Mouse (Mus musculus) T-cell, adult 2 months (primary cell): ENCODE measurements around the gene Mtf2.
"Not testable (repeated sequence)": the region's sequence is repeated elsewhere in the genome, so short reads cannot be mapped to it uniquely, and the experiment has no call there.

Source experiments
- DNase-seq: peaks from one replicate; pipeline ENCODE4 v3.0.0; 2022; ENCODE audit warnings: low spot score

The Mtf2 gene

GRCm38 (mm10) chr5:108065465-108066411, at the start of gene Mtf2:
TSS of gene Mtf2 (plus strand) at chr5:108065674.
- peak; percentile 95 for DNase-seq

GRCm38 (mm10) chr5:108017232-108017631, 48.2 kb upstream of the Mtf2 start:
- DNase-seq: no peak

GRCm38 (mm10) chr5:108019367-108019766, 46.1 kb upstream of the Mtf2 start:
- no peak for DNase-seq

GRCm38 (mm10) chr5:108021346-108021745, 44.1 kb upstream of the Mtf2 start:
- DNase-seq: no peak

GRCm38 (mm10) chr5:108028230-108028629, 37.2 kb upstream of the Mtf2 start:
- no peak for DNase-seq

- DNase-seq: not testable (repeated sequence)
These were observed 36.5 kb upstream of the Mtf2 start for GRCm38 (mm10) chr5:108028797-108029536.

- DNase-seq: peak; percentile 16
These were observed 35.5 kb upstream of the Mtf2 start for GRCm38 (mm10) chr5:108029968-108030367.

GRCm38 (mm10) chr5:108031267-108031666, 34.2 kb upstream of the Mtf2 start:
- no peak for DNase-seq

GRCm38 (mm10) chr5:108034194-108034593, 31.3 kb upstream of the Mtf2 start:
- peak; percentile 31 for DNase-seq

GRCm38 (mm10) chr5:108035523-108035922, 30.0 kb upstream of the Mtf2 start:
- DNase-seq: no peak

- no peak for DNase-seq
These were observed 23.4 kb upstream of the Mtf2 start for GRCm38 (mm10) chr5:108042061-108042460.

- DNase-seq: no peak
These were observed 21.6 kb upstream of the Mtf2 start for GRCm38 (mm10) chr5:108043908-108044307.

GRCm38 (mm10) chr5:108049711-108050268, 15.7 kb upstream of the Mtf2 start:
- no peak for DNase-seq

GRCm38 (mm10) chr5:108051026-108051425, 14.4 kb upstream of the Mtf2 start:
- DNase-seq: no peak

- not testable (repeated sequence) for DNase-seq
These were observed 13.7 kb upstream of the Mtf2 start for GRCm38 (mm10) chr5:108051727-108052126.

GRCm38 (mm10) chr5:108052200-108052599, 13.3 kb upstream of the Mtf2 start:
- no peak for DNase-seq

GRCm38 (mm10) chr5:108053566-108053965, 11.9 kb upstream of the Mtf2 start:
- DNase-seq: no peak

- no peak for DNase-seq
These were observed 5.1 kb upstream of the Mtf2 start for GRCm38 (mm10) chr5:108060413-108060812.

GRCm38 (mm10) chr5:108072301-108072700, 6.8 kb downstream of the Mtf2 start:
- DNase-seq: no peak

- no peak for DNase-seq
These were observed 10.8 kb downstream of the Mtf2 start for GRCm38 (mm10) chr5:108076241-108076640.

GRCm38 (mm10) chr5:108076833-108077540, 11.5 kb downstream of the Mtf2 start:
- DNase-seq: no peak

GRCm38 (mm10) chr5:108079603-108080002, 14.1 kb downstream of the Mtf2 start:
- no peak for DNase-seq
